Mouse (Mus musculus) forebrain, embryonic 16.5 days (tissue): Measurements from ENCODE around the gene Ubl4a. TPM values are rescaled to one million over a fixed set of nuclear protein-coding genes. Genes with fewer than 3 reads are reported as not detected.

Source experiments
- microRNA-seq: library from miRNA; unstranded; fragments of <30 nt; microRNA quantifications from one replicate; pipeline ENCODE4, GENCODE M21; 2017
- polyA plus RNA-seq: library from polyadenylated mRNA; unstranded; fragments of >200 nt; fragmentation: Nextera tagmentation; extraction: Ambion mirVana; gene quantifications from 2 replicates; pipeline ENCODE4 v1.2.1, GENCODE M21; 2015

Ubl4a gene
- polyA plus RNA-seq, 1 experiment from 2014 or later = 75.8 TPM

Small RNA genes lying within 50 kb of the gene (microRNA-seq; reads per million reads assigned to microRNA genes)
- gene Mir7092 = not detected

Other genes with a start within 250 kb of the Ubl4a start
- not detected in 2 replicates for gene Opn1mw, start 245.8 kb downstream of the Ubl4a start, polyA plus RNA-seq
- gene Mecp2, start 237.9 kb downstream of the Ubl4a start, polyA plus RNA-seq = 14.9 and 15.6 TPM in 2 replicates
- not detected in 2 replicates for gene Tex28, start 205.4 kb downstream of the Ubl4a start, polyA plus RNA-seq
- 0.10 TPM in 1 of 2 replicates, not detected in the other for gene Tktl1, start 196.0 kb downstream of the Ubl4a start, polyA plus RNA-seq
- gene Flna, start 123.4 kb downstream of the Ubl4a start, polyA plus RNA-seq = 126 and 133 TPM in 2 replicates
- gene Emd, start 118.5 kb downstream of the Ubl4a start, polyA plus RNA-seq = 13.7 and 17.9 TPM in 2 replicates
- 482 and 489 TPM in 2 replicates for gene Rpl10, start 102.4 kb downstream of the Ubl4a start, polyA plus RNA-seq
- 96.3 and 104 TPM in 2 replicates for gene Taz, start 91.3 kb downstream of the Ubl4a start, polyA plus RNA-seq
- gene Dnase1l1, start 90.9 kb downstream of the Ubl4a start, polyA plus RNA-seq = 2.8 and 3.1 TPM in 2 replicates
- gene Atp6ap1, start 76.1 kb downstream of the Ubl4a start, polyA plus RNA-seq = 202 and 229 TPM in 2 replicates
- gene Gdi1, start 68.2 kb downstream of the Ubl4a start, polyA plus RNA-seq = 950 and 1,103 TPM in 2 replicates
- 68.2 and 68.8 TPM in 2 replicates for gene Fam50a, start 60.2 kb downstream of the Ubl4a start, polyA plus RNA-seq
- 66.5 and 87.4 TPM in 2 replicates for gene Plxna3, start 44.2 kb downstream of the Ubl4a start, polyA plus RNA-seq
- gene Lage3, start 19.6 kb downstream of the Ubl4a start, polyA plus RNA-seq = 68.0 and 81.6 TPM in 2 replicates
- gene Slc10a3, start 131 bp upstream of the Ubl4a start, polyA plus RNA-seq = 8.3 and 8.5 TPM in 2 replicates
- gene Fam3a, start 20.1 kb upstream of the Ubl4a start, polyA plus RNA-seq = 34.6 and 36.4 TPM in 2 replicates
- gene Ikbkg, start 20.1 kb upstream of the Ubl4a start, polyA plus RNA-seq = 19.8 and 25.8 TPM in 2 replicates
- 60.7 and 64.5 TPM in 2 replicates for gene G6pdx, start 56.0 kb upstream of the Ubl4a start, polyA plus RNA-seq
- gene Gm6880, start 108.2 kb upstream of the Ubl4a start, polyA plus RNA-seq = not detected in 2 replicates
- gene Olfr1326-ps1, start 201.7 kb upstream of the Ubl4a start, polyA plus RNA-seq = not detected in 2 replicates
- gene Olfr1325, start 219.5 kb upstream of the Ubl4a start, polyA plus RNA-seq = not detected in 2 replicates